9 mouse cellular contexts compared by ENCODE assay signal in genomic region chr14:118422351-118423001, GRCm38 (mm10).
DNase-seq lines count a peak whose midpoint lies in the region; ATAC-seq and TF ChIP-seq lines count a peak whose summit lies in the region.
"Had no signal": no experiment of that assay in that cellular context is flagged by ENCODE, and none has a peak within 500 bp of the region (broad histone marks: within the 10 kb centered on the region; RNA-seq: fewer than 3 reads in every experiment).

No protein-coding gene starts in this region.

- 5% methylated on average over 17 of the region's 17 CpGs for WGBS in heart, embryonic 12.5 days
- 3% methylated on average over 17 of the region's 17 CpGs for WGBS in embryonic facial prominence, embryonic 10.5 days
- WGBS in hindbrain, postnatal 0 days = 3% methylated on average over 17 of the region's 17 CpGs
- WGBS in liver, postnatal 0 days (ENCODE audit: insufficient replicate concordance) = 9% methylated on average over 17 of the region's 17 CpGs

- no peak for TF ChIP-seq EP300 in liver, postnatal 0 days (IDR thresholded peaks at IDR 0.05; ENCODE audit: low read depth)

- peaks cover 8% of the 10 kb centered on the region; the same call in 1 of the 2 replicates for H3K27me3 ChIP-seq in heart, embryonic 12.5 days (replicated peaks)
- peaks cover 82% of the 10 kb centered on the region for H3K27me3 ChIP-seq in embryonic facial prominence, embryonic 10.5 days (replicated peaks; ENCODE audit: low read depth, poor library complexity, severe bottlenecking)
- H3K27me3 ChIP-seq in hindbrain, postnatal 0 days (ENCODE audit: insufficient read depth, low read length) = no peaks in the 10 kb centered on the region
- H3K27me3 ChIP-seq in liver, postnatal 0 days (ENCODE audit: insufficient read depth, low read length) = peaks cover 7% of the 10 kb centered on the region; the same call in 1 of the 2 replicates
- H3K27me3 ChIP-seq: CH12.LX had no signal

- no peaks in the 10 kb centered on the region for H3K36me3 ChIP-seq in heart, embryonic 12.5 days
- H3K36me3 ChIP-seq in embryonic facial prominence, embryonic 10.5 days (replicated peaks) = no peaks in the 10 kb centered on the region
- H3K36me3 ChIP-seq in hindbrain, postnatal 0 days (ENCODE audit: insufficient read depth, low read length) = no peaks in the 10 kb centered on the region
- no peaks in the 10 kb centered on the region for H3K36me3 ChIP-seq in liver, postnatal 0 days (replicated peaks; ENCODE audit: insufficient read depth, low read length)

- H3K9ac ChIP-seq in heart, embryonic 12.5 days = 0 out of 2 replicates have a peak overlapping the region, but pooled peaks have one; percentile 1
- H3K9ac ChIP-seq in hindbrain, postnatal 0 days (replicated peaks; ENCODE audit: low read length) = peak overlapping the region; percentile 49
- no peak overlapping the region for H3K9ac ChIP-seq in liver, postnatal 0 days (replicated peaks)

- H3K4me2 ChIP-seq in heart, embryonic 12.5 days = peak overlapping the region; percentile 65
- H3K4me2 ChIP-seq in hindbrain, postnatal 0 days (ENCODE audit: low read depth, low read length) = peak overlapping the region; percentile 68
- H3K4me2 ChIP-seq in liver, postnatal 0 days (ENCODE audit: low read depth, low read length) = peak overlapping the region; percentile 44

- no peak for ATAC-seq in heart, embryonic 12.5 days (ENCODE audit: insufficient number of reproducible peaks, low FRiP score)
- peak; percentile 81 for ATAC-seq in hindbrain, postnatal 0 days
- ATAC-seq in liver, postnatal 0 days = no peak

- no peak for DNase-seq in heart, adult 8-10 months (ENCODE audit: low spot score)
- peak; percentile 30 for DNase-seq in embryonic facial prominence, embryonic 10.5 days (ENCODE audit: low spot score)
- peak; percentile 61 for DNase-seq in hindbrain, postnatal 0 days (ENCODE audit: low spot score)
- DNase-seq in liver, postnatal 0 days = no peak
- DNase-seq in right cerebral cortex, postnatal 14 days = peak; percentile 12
- no peak for DNase-seq in gastrocnemius, adult 8-10 months (ENCODE audit: low spot score in 2 of 2)
- no peak for DNase-seq in thymus, postnatal 4 days

- H3K9me3 ChIP-seq in heart, embryonic 12.5 days (replicated peaks) = peaks cover 21% of the 10 kb centered on the region; the same call in 1 of the 2 replicates
- H3K9me3 ChIP-seq in embryonic facial prominence, embryonic 10.5 days = peaks cover 19% of the 10 kb centered on the region; the same call in 1 of the 2 replicates
- 0 out of 2 replicates have a peak, but pooled peaks cover 2% of the 10 kb centered on the region for H3K9me3 ChIP-seq in hindbrain, postnatal 0 days (ENCODE audit: low read length)
- no peaks in the 10 kb centered on the region for H3K9me3 ChIP-seq in liver, postnatal 0 days (ENCODE audit: low read length)

- no peak for TF ChIP-seq CTCF in hindbrain, postnatal 0 days (IDR thresholded peaks at IDR 0.05; ENCODE audit: low read depth)
- no peak for TF ChIP-seq CTCF in liver, postnatal 0 days (IDR thresholded peaks at IDR 0.05; ENCODE audit: low read depth)

- H3K27ac ChIP-seq in heart, embryonic 12.5 days (ENCODE audit: poor library complexity, severe bottlenecking) = no peak overlapping the region
- H3K27ac ChIP-seq in embryonic facial prominence, embryonic 10.5 days (replicated peaks) = peak overlapping the region; percentile 31; the same call in 1 of the 2 replicates
- peak overlapping the region; percentile 46; the same call in 1 of the 2 replicates for H3K27ac ChIP-seq in hindbrain, postnatal 0 days
- H3K27ac ChIP-seq in liver, postnatal 0 days (ENCODE audit: low read depth) = no peak overlapping the region

- H3K4me3 ChIP-seq in heart, embryonic 12.5 days = peak overlapping the region; percentile 32
- H3K4me3 ChIP-seq in embryonic facial prominence, embryonic 10.5 days = peak overlapping the region; percentile 47
- H3K4me3 ChIP-seq in hindbrain, postnatal 0 days (ENCODE audit: low read length) = peak overlapping the region; percentile 32
- H3K4me3 ChIP-seq in liver, postnatal 0 days (ENCODE audit: low read depth, low read length) = no peak overlapping the region

- H3K4me1 ChIP-seq in heart, embryonic 12.5 days (replicated peaks) = peaks cover 9% of the 10 kb centered on the region
- H3K4me1 ChIP-seq in embryonic facial prominence, embryonic 10.5 days = peaks cover 9% of the 10 kb centered on the region
- peaks cover 4% of the 10 kb centered on the region; the same call in 1 of the 2 replicates for H3K4me1 ChIP-seq in hindbrain, postnatal 0 days (ENCODE audit: insufficient read depth, low read length)
- H3K4me1 ChIP-seq in liver, postnatal 0 days (ENCODE audit: insufficient read depth) = no peaks in the 10 kb centered on the region; the same call in 1 of the 2 replicates

Comparison
In these comparisons a context has a peak if more than half of its experiments do, and no peak if none do; other contexts are left out.
1. H3K27ac ChIP-seq: peak in embryonic facial prominence, embryonic 10.5 days (single experiment) and hindbrain, postnatal 0 days (single experiment); none in heart, embryonic 12.5 days (single experiment) and liver, postnatal 0 days (single experiment).
2. DNase-seq: peak in embryonic facial prominence, embryonic 10.5 days (single experiment), hindbrain, postnatal 0 days (single experiment) and right cerebral cortex, postnatal 14 days (single experiment); none in heart, adult 8-10 months (single experiment), liver, postnatal 0 days (single experiment), gastrocnemius, adult 8-10 months (0 of 2) and thymus, postnatal 4 days (single experiment).
3. Peak in every context shown above with its lines, with median percentiles within 50 percentile points of each other: H3K4me2 ChIP-seq.